Mouse (Mus musculus): ENCODE data around the gene Adh7. TPM values are rescaled to one million over a fixed set of nuclear protein-coding genes. Genes with fewer than 3 reads are reported as not detected.

Gene Adh7
- polyA plus RNA-seq, 1 experiment = 11.9 TPM

DNA sequence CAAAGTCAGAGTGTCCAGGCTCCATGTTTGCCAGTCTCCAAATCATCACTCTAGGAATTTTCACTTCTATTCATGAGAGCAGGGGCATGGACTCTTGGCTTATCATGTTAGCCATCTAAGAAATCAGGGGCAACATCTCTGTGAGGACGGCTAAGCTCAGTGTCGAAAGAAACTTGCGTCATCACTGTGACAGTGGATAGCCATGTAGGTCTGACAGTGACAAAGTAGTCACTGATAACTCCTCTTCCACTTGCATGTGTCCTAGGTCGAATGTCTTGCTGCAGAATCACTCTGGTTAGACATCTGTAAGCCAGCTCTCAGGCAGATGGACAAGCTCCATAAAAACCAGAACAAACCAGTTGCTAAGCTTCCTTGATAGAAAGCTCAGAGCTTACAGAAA is 45.0 kb downstream of the Adh7 start:
- H3K27ac ChIP-seq (ENCODE audit: insufficient read depth, low read length) = no peak overlapping the region
- H3K4me3 ChIP-seq (ENCODE audit: insufficient read depth, low read length) = no peak overlapping the region
- H3K4me1 ChIP-seq (ENCODE audit: control insufficient read depth, insufficient read depth, low read length) = no peaks in the 10 kb centered on the region
- TF ChIP-seq CTCF (IDR thresholded peaks at IDR 0.05; ENCODE audit: borderline replicate concordance, insufficient read depth, low read length) (no peak), POLR2A (IDR thresholded peaks at IDR 0.05; ENCODE audit: low read depth, low read length) (no peak)

GRCm38 (mm10) chr3:138263154-138263930 is 45.8 kb downstream of the Adh7 start:
- H3K4me3 ChIP-seq (ENCODE audit: insufficient read depth, low read length) = no peak overlapping the region

DNA sequence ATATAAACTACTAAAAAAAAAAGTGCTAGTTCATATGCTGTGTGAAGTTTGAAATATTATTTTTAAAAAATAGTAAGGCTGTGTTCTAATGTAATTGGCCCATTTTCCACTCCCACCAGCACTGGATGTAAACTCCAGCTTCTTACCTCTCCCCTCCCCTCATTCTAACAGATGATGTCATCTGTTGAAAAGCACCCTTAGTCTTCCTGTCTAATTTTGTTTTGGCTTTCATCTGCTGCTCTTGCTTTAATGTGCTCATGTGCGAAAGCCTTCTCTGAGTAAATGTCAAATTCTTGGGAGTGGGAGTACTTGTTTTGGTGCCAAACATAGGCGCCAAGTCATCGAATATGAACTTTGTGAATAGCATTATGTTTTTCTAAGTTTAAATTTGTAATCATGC is 47.1 kb downstream of the Adh7 start:
- H3K4me3 ChIP-seq (ENCODE audit: insufficient read depth, low read length) = no peak overlapping the region
- no peak for TF ChIP-seq CTCF (IDR thresholded peaks at IDR 0.05; ENCODE audit: borderline replicate concordance, insufficient read depth, low read length)
- TF ChIP-seq POLR2A (IDR thresholded peaks at IDR 0.05; ENCODE audit: low read depth, low read length) = no peak
- H3K27ac ChIP-seq (ENCODE audit: insufficient read depth, low read length) = no peak overlapping the region
- no peaks in the 10 kb centered on the region for H3K4me1 ChIP-seq (ENCODE audit: control insufficient read depth, insufficient read depth, low read length)

More at GRCm38 (mm10) chr3:138263154-138263930, 45.8 kb downstream of the Adh7 start:
- Histone ChIP-seq H3K4me1 (ENCODE audit: control insufficient read depth, insufficient read depth, low read length) (no peaks in the 10 kb centered on the region), H3K27ac (ENCODE audit: insufficient read depth, low read length) (no peak overlapping the region)
- no peak for TF ChIP-seq CTCF (IDR thresholded peaks at IDR 0.05; ENCODE audit: borderline replicate concordance, insufficient read depth, low read length)
- TF ChIP-seq POLR2A (IDR thresholded peaks at IDR 0.05; ENCODE audit: low read depth, low read length) = no peak

DNA sequence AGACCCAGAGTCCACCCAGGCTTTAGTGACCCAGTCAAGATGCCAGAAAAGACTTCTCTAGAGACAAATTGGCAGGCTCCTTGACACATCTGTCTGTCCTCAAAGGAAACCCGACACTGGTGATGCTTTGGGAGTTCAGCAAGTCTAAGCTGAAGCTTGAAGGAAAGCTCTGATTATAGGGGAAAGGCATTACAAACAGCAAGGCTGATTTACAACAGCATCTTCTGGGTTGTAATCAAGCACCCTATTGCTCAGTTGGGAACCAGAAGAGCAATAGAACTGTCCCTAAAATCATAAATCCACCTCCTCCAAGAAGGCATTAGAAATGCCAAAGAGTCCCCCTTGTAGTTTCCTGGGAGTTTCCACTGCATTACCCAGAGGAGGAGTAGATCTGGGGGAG is 52.9 kb downstream of the Adh7 start:
- H3K27ac ChIP-seq (ENCODE audit: insufficient read depth, low read length) = no peak overlapping the region

GRCm38 (mm10) chr3:138271297-138271696 is 53.7 kb downstream of the Adh7 start:
- no peak for TF ChIP-seq POLR2A (IDR thresholded peaks at IDR 0.05; ENCODE audit: low read depth, low read length)
- no peak for TF ChIP-seq CTCF (IDR thresholded peaks at IDR 0.05; ENCODE audit: borderline replicate concordance, insufficient read depth, low read length)
- Histone ChIP-seq H3K27ac (ENCODE audit: insufficient read depth, low read length) (no peak overlapping the region), H3K4me3 (ENCODE audit: insufficient read depth, low read length) (no peak overlapping the region), H3K4me1 (ENCODE audit: control insufficient read depth, insufficient read depth, low read length) (no peaks in the 10 kb centered on the region; the same call in 1 of the 2 replicates)

More for the DNA sequence above, 52.9 kb downstream of the Adh7 start:
- no peak overlapping the region for H3K4me3 ChIP-seq (ENCODE audit: insufficient read depth, low read length)
- H3K4me1 ChIP-seq (ENCODE audit: control insufficient read depth, insufficient read depth, low read length) = no peaks in the 10 kb centered on the region; the same call in 1 of the 2 replicates
- TF ChIP-seq POLR2A (IDR thresholded peaks at IDR 0.05; ENCODE audit: low read depth, low read length) (no peak), CTCF (IDR thresholded peaks at IDR 0.05; ENCODE audit: borderline replicate concordance, insufficient read depth, low read length) (no peak)

- Histone ChIP-seq H3K27ac (ENCODE audit: insufficient read depth, low read length) (peak overlapping the region; percentile 60), H3K4me3 (ENCODE audit: insufficient read depth, low read length) (no peak overlapping the region), H3K4me1 (ENCODE audit: control insufficient read depth, insufficient read depth, low read length) (no peaks in the 10 kb centered on the region; the same call in 1 of the 2 replicates)
- TF ChIP-seq POLR2A (IDR thresholded peaks at IDR 0.05; ENCODE audit: low read depth, low read length) (no peak), CTCF (IDR thresholded peaks at IDR 0.05; ENCODE audit: borderline replicate concordance, insufficient read depth, low read length) (no peak)
These were observed 55.5 kb downstream of the Adh7 start for GRCm38 (mm10) chr3:138273080-138273479.

DNA sequence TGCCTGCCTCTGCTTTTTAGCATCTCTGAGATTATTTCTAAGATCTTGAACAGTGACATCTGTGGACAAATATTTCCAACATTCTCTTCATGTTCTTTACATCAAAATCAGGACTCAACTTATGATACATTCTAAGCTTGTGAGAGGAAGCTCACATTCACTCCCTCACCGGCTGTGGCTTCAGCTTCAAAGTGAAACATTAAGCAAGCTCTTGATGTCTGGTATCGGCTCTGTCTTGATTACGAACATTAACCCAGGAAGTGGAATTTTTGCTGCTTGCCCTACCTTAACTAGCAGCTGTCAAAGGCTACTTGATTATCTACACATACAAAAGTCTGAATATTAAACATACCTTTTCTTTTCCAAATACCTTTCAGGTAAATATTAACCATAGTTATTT is 57.5 kb downstream of the Adh7 start:
- Histone ChIP-seq H3K4me1 (ENCODE audit: control insufficient read depth, insufficient read depth, low read length) (no peaks in the 10 kb centered on the region; the same call in 1 of the 2 replicates), H3K27ac (ENCODE audit: insufficient read depth, low read length) (no peak overlapping the region), H3K4me3 (ENCODE audit: insufficient read depth, low read length) (no peak overlapping the region)
- no peak for TF ChIP-seq POLR2A (IDR thresholded peaks at IDR 0.05; ENCODE audit: low read depth, low read length)
- no peak for TF ChIP-seq CTCF (IDR thresholded peaks at IDR 0.05; ENCODE audit: borderline replicate concordance, insufficient read depth, low read length)

DNA sequence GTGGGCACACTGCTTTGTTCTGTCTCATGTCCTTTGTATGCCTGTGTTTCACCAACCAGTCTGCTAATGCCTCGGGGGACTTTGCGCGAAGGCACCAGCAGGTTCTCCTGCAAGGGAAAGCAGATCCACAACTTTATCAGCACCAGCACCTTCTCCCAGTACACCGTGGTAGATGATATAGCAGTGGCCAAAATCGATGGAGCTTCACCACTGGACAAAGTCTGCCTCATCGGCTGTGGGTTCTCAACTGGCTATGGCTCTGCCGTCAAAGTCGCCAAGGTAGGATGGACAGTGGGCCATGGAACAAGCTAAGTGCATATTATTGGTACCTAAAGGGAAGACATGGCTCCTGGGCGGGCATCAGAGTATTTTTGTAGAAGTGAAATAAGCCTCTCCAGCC is 65.0 kb downstream of the Adh7 start:
- TF ChIP-seq POLR2A (IDR thresholded peaks at IDR 0.05; ENCODE audit: low read depth, low read length) (no peak), CTCF (IDR thresholded peaks at IDR 0.05; ENCODE audit: borderline replicate concordance, insufficient read depth, low read length) (no peak)
- Histone ChIP-seq H3K4me1 (ENCODE audit: control insufficient read depth, insufficient read depth, low read length) (no peaks in the 10 kb centered on the region), H3K27ac (ENCODE audit: insufficient read depth, low read length) (no peak overlapping the region), H3K4me3 (ENCODE audit: insufficient read depth, low read length) (no peak overlapping the region)

Other genes with a start within 250 kb of the Adh7 start
- gene Dapp1, start 236.2 kb upstream of the Adh7 start, polyA plus RNA-seq (2011; ENCODE audit: insufficient read length, low read depth, missing spikeins) = 15.4 and 15.6 TPM in 2 replicates
- gene 1110002E22Rik, start 152.7 kb upstream of the Adh7 start, polyA plus RNA-seq (2011; ENCODE audit: insufficient read length, low read depth, missing spikeins) = 0.09 and 0.37 TPM in 2 replicates
- not detected in 2 replicates for gene Gm5105, start 150.4 kb upstream of the Adh7 start, polyA plus RNA-seq (2011; ENCODE audit: insufficient read length, low read depth, missing spikeins)
- 15.1 and 16.1 TPM in 2 replicates for gene Trmt10a, start 74.3 kb upstream of the Adh7 start, polyA plus RNA-seq (2011; ENCODE audit: insufficient read length, low read depth, missing spikeins)
- gene Mttp, start 72.8 kb upstream of the Adh7 start, polyA plus RNA-seq (2011; ENCODE audit: insufficient read length, low read depth, missing spikeins) = 2.4 and 3.4 TPM in 2 replicates
- gene 4930579F01Rik, start 23.9 kb upstream of the Adh7 start, polyA plus RNA-seq (2011; ENCODE audit: insufficient read length, low read depth, missing spikeins) = not detected in 2 replicates
- 2.2 and 7.2 TPM in 2 replicates for gene Adh1, start 43.2 kb downstream of the Adh7 start, polyA plus RNA-seq (2011; ENCODE audit: insufficient read length, low read depth, missing spikeins)
- not detected in 2 replicates for gene Adh6a, start 95.5 kb downstream of the Adh7 start, polyA plus RNA-seq (2011; ENCODE audit: insufficient read length, low read depth, missing spikeins)
- not detected in 2 replicates for gene Adh6b, start 124.0 kb downstream of the Adh7 start, polyA plus RNA-seq (2011; ENCODE audit: insufficient read length, low read depth, missing spikeins)
- not detected in 2 replicates for gene Adh4, start 197.7 kb downstream of the Adh7 start, polyA plus RNA-seq (2011; ENCODE audit: insufficient read length, low read depth, missing spikeins)
- 124 and 129 TPM in 2 replicates for gene Adh5, start 225.3 kb downstream of the Adh7 start, polyA plus RNA-seq (2011; ENCODE audit: insufficient read length, low read depth, missing spikeins)

All from embryonic fibroblast, embryonic 13.5 days (primary cell).